Mouse (Mus musculus) cerebellum, adult 2 months (tissue): ENCODE data around the gene Lce1d. TPM values are rescaled to one million over a fixed set of nuclear protein-coding genes. Genes with fewer than 3 reads are reported as not detected.

Source experiments
- DNase-seq, 2 experiments: peaks; one replicate each; pipeline ENCODE4 v3.0.0; 2021
- H3K27ac ChIP-seq: fragments of 200-500 bp; 2 replicates; pipeline ENCODE4 v1.5.1; 2012; ENCODE audit warnings: low read length, control low read depth, inconsistent platforms; ENCODE audit not compliant: insufficient read depth
- H3K27me3 ChIP-seq: fragments of 200-500 bp; 2 replicates; pipeline ENCODE4 v1.6.1; 2012; ENCODE audit warnings: inconsistent platforms, mild to moderate bottlenecking, low read length, moderate library complexity; ENCODE audit not compliant: control insufficient read depth, insufficient read depth
- H3K4me1 ChIP-seq: fragments of 200-500 bp; 2 replicates; pipeline ENCODE4 v1.6.1; 2011; ENCODE audit warnings: low read length; ENCODE audit not compliant: control insufficient read depth, insufficient read depth
- H3K4me3 ChIP-seq: fragments of 200-500 bp; replicated peaks from 2 replicates; pipeline ENCODE3; 2011; ENCODE audit warnings: mild to moderate bottlenecking, low read depth, low read length, control low read depth; ENCODE audit not compliant: insufficient read depth
- CTCF ChIP-seq: fragments of 200-500 bp; IDR thresholded peaks from 2 replicates; pipeline ENCODE4 v1.5.1; 2011; ENCODE audit warnings: low read depth, mild to moderate bottlenecking, control low read depth, low read length, moderate library complexity, borderline replicate concordance; ENCODE audit not compliant: insufficient read depth
- POLR2A ChIP-seq: fragments of 200-500 bp; IDR thresholded peaks from 2 replicates; pipeline ENCODE4 v1.6.1; 2011; ENCODE audit warnings: low read length, control low read depth, borderline replicate concordance; ENCODE audit not compliant: insufficient read depth
- WGBS: fragments of 180-500 bp; shearing (Covaris S2); methylation state at CpG from one replicate; pipeline ENCODE4 v1.1.7; 2018; 5-methylcytosine and 5-hydroxymethylcytosine counted together
- polyA plus RNA-seq: library from polyadenylated mRNA; depleted of rRNA; stranded (reverse); fragments of >200 nt; gene quantifications from 2 replicates; pipeline ENCODE4 v1.2.3, GENCODE M21; 2012; rRNA removed

Lce1d gene
- polyA plus RNA-seq, 1 experiment: not detected

- DNase-seq: no peak
- H3K4me3 ChIP-seq: no peak within 1 kb of the TSS
- H3K27me3 ChIP-seq: no peaks in the 10 kb centered on the region
- no peaks in the 10 kb centered on the region for H3K4me1 ChIP-seq
- TF ChIP-seq CTCF (no peak), POLR2A (no peak)
- no peak within 1 kb of the TSS for H3K27ac ChIP-seq
These were observed 16.8 kb downstream of the Lce1d start, which contains the start of gene Lce1a2 for GRCm38 (mm10) chr3:92670215-92670614. Lce1a2 (minus strand) TSS chr3:92670315.

- Histone ChIP-seq H3K27me3 (no peaks in the 10 kb centered on the region), H3K27ac (no peak within 1 kb of the TSS), H3K4me1 (no peaks in the 10 kb centered on the region), H3K4me3 (no peak within 1 kb of the TSS)
- no peak for TF ChIP-seq CTCF
- TF ChIP-seq POLR2A: no peak
- DNase-seq: no peak
These were observed 30.2 kb downstream of the Lce1d start, which contains the start of gene Lce1b for GRCm38 (mm10) chr3:92656826-92657225. Lce1b (minus strand) TSS chr3:92656926.

- no peaks in the 10 kb centered on the region for H3K4me1 ChIP-seq
- H3K27me3 ChIP-seq: no peaks in the 10 kb centered on the region
- no peak for DNase-seq
- TF ChIP-seq POLR2A (no peak), CTCF (no peak)
- WGBS: 92% methylated on average over 1 of the region's 1 CpGs
- H3K4me3 ChIP-seq: no peak within 1 kb of the TSS
- no peak within 1 kb of the TSS for H3K27ac ChIP-seq
These were observed 38.8 kb downstream of the Lce1d start, which contains the start of gene Lce1a1 for GRCm38 (mm10) chr3:92648207-92648606. Lce1a1 (minus strand) TSS chr3:92648307.

GRCm38 (mm10) chr3:92639854-92640253, 47.2 kb downstream of the Lce1d start:
- no peak for TF ChIP-seq CTCF
- TF ChIP-seq POLR2A: no peak
- Histone ChIP-seq H3K4me3 (no peak overlapping the region), H3K4me1 (no peaks in the 10 kb centered on the region), H3K27me3 (no peaks in the 10 kb centered on the region), H3K27ac (no peak overlapping the region)
- no peak for DNase-seq
- 92% methylated on average over 15 of the region's 15 CpGs for WGBS

GRCm38 (mm10) chr3:92638653-92638991, 48.4 kb downstream of the Lce1d start:
- 77% methylated on average over 3 of the region's 3 CpGs for WGBS
- no peaks in the 10 kb centered on the region for H3K27me3 ChIP-seq
- no peak overlapping the region for H3K27ac ChIP-seq
- DNase-seq: no peak
- no peaks in the 10 kb centered on the region for H3K4me1 ChIP-seq
- no peak overlapping the region for H3K4me3 ChIP-seq
- no peak for TF ChIP-seq POLR2A
- no peak for TF ChIP-seq CTCF

GRCm38 (mm10) chr3:92637745-92638652, 49.0 kb downstream of the Lce1d start:
- 54% methylated on average over 1 of the region's 1 CpGs for WGBS
- H3K27me3 ChIP-seq: no peaks in the 10 kb centered on the region
- H3K27ac ChIP-seq: no peak overlapping the region
- TF ChIP-seq POLR2A: no peak
- no peak for TF ChIP-seq CTCF
- peak in 1 of 2 experiments; percentile 1 for DNase-seq
- no peaks in the 10 kb centered on the region for H3K4me1 ChIP-seq
- H3K4me3 ChIP-seq: no peak overlapping the region

Other genes starting within 250 kb of the Lce1d start
- gene Sprr1b, start 248.4 kb downstream of the Lce1d start, polyA plus RNA-seq: not detected in 2 replicates
- gene Sprr3, start 228.5 kb downstream of the Lce1d start, polyA plus RNA-seq: not detected in 2 replicates
- gene Sprr1a, start 201.3 kb downstream of the Lce1d start, polyA plus RNA-seq: 0.70 and 0.95 TPM in 2 replicates
- not detected in 2 replicates for gene Sprr4, start 186.7 kb downstream of the Lce1d start, polyA plus RNA-seq
- gene 2310046K23Rik, start 152.7 kb downstream of the Lce1d start, polyA plus RNA-seq: not detected in 2 replicates
- gene Ivl, start 113.5 kb downstream of the Lce1d start, polyA plus RNA-seq: not detected in 2 replicates
- gene Smcp, start 98.2 kb downstream of the Lce1d start, polyA plus RNA-seq: not detected in 2 replicates
- gene 2210017I01Rik, start 79.7 kb downstream of the Lce1d start, polyA plus RNA-seq: not detected in 2 replicates
- gene Lce6a, start 65.5 kb downstream of the Lce1d start, polyA plus RNA-seq: not detected in 2 replicates
- not detected in 2 replicates for gene Lce1a1, start 38.9 kb downstream of the Lce1d start, polyA plus RNA-seq
- gene Lce1b, start 30.3 kb downstream of the Lce1d start, polyA plus RNA-seq: not detected in 2 replicates
- not detected in 2 replicates for gene Lce1a2, start 16.9 kb downstream of the Lce1d start, polyA plus RNA-seq
- not detected in 2 replicates for gene Lce1c, start 8.0 kb downstream of the Lce1d start, polyA plus RNA-seq
- gene Lce1e, start 21.9 kb upstream of the Lce1d start, polyA plus RNA-seq: not detected in 2 replicates
- not detected in 2 replicates for gene Lce1f, start 33.1 kb upstream of the Lce1d start, polyA plus RNA-seq
- gene Gm38119, start 51.9 kb upstream of the Lce1d start, polyA plus RNA-seq: not detected in 2 replicates
- gene Lce1g, start 65.1 kb upstream of the Lce1d start, polyA plus RNA-seq: not detected in 2 replicates
- not detected in 2 replicates for gene Lce1h, start 77.9 kb upstream of the Lce1d start, polyA plus RNA-seq
- gene Lce1i, start 91.7 kb upstream of the Lce1d start, polyA plus RNA-seq: not detected in 2 replicates
- gene Lce1j, start 103.3 kb upstream of the Lce1d start, polyA plus RNA-seq: not detected in 2 replicates
- gene Lce1k, start 120.7 kb upstream of the Lce1d start, polyA plus RNA-seq: not detected in 2 replicates
- not detected in 2 replicates for gene Kprp, start 140.0 kb upstream of the Lce1d start, polyA plus RNA-seq
- gene Lce1l, start 164.1 kb upstream of the Lce1d start, polyA plus RNA-seq: not detected in 2 replicates
- gene 2310050C09Rik, start 183.0 kb upstream of the Lce1d start, polyA plus RNA-seq: not detected in 2 replicates
- gene Lce3a, start 239.0 kb upstream of the Lce1d start, polyA plus RNA-seq: not detected in 2 replicates
- not detected in 2 replicates for gene Lce3b, start 245.8 kb upstream of the Lce1d start, polyA plus RNA-seq